Mouse (Mus musculus) A20 (cell line): Measurements from ENCODE around the gene Ssr2.
A peak's percentile ranks its signal among the peaks of the same experiment; 100 is the strongest.

ENCODE experiments used
- DNase-seq: peaks from one replicate; pipeline ENCODE4 v3.0.0-alpha.2; 2011; ENCODE audit warnings: low read depth, low spot score

The Ssr2 gene

GRCm38 (mm10) chr3:88575540-88575939 lies at the start of gene Ssr2:
Ssr2 (plus strand) TSS chr3:88575876.
- no peak for DNase-seq

- peak; percentile 89 for DNase-seq
Observed at GRCm38 (mm10) chr3:88526157-88527131, 49.2 kb upstream of the Ssr2 start.

- no peak for DNase-seq
Observed at GRCm38 (mm10) chr3:88527565-88527964, 48.1 kb upstream of the Ssr2 start.

GRCm38 (mm10) chr3:88528646-88529045 lies 47.0 kb upstream of the Ssr2 start:
- no peak for DNase-seq

- no peak for DNase-seq
Observed at GRCm38 (mm10) chr3:88529204-88530000, 46.3 kb upstream of the Ssr2 start.

- no peak for DNase-seq
Observed at GRCm38 (mm10) chr3:88530082-88530864, 45.4 kb upstream of the Ssr2 start.

GRCm38 (mm10) chr3:88531348-88532298 lies 44.1 kb upstream of the Ssr2 start:
- peak; percentile 89 for DNase-seq

- DNase-seq: peak; percentile 36
Observed at GRCm38 (mm10) chr3:88532299-88532674, 43.4 kb upstream of the Ssr2 start, which contains the start of gene Mex3a. Mex3a (plus strand) TSS chr3:88532395.

GRCm38 (mm10) chr3:88532689-88533511 lies 42.8 kb upstream of the Ssr2 start:
- no peak for DNase-seq

GRCm38 (mm10) chr3:88533706-88534105 lies 42.0 kb upstream of the Ssr2 start:
- no peak for DNase-seq

- no peak for DNase-seq
Observed at GRCm38 (mm10) chr3:88535005-88535404, 40.7 kb upstream of the Ssr2 start.

GRCm38 (mm10) chr3:88535527-88535926 lies 40.1 kb upstream of the Ssr2 start:
- no peak for DNase-seq

GRCm38 (mm10) chr3:88536103-88536930 lies 39.4 kb upstream of the Ssr2 start:
- no peak for DNase-seq

- DNase-seq: no peak
Observed at GRCm38 (mm10) chr3:88537146-88537545, 38.5 kb upstream of the Ssr2 start.

- no peak for DNase-seq
Observed at GRCm38 (mm10) chr3:88538271-88539145, 37.2 kb upstream of the Ssr2 start.

GRCm38 (mm10) chr3:88539397-88539796 lies 36.3 kb upstream of the Ssr2 start:
- no peak for DNase-seq

GRCm38 (mm10) chr3:88540085-88540484 lies 35.6 kb upstream of the Ssr2 start:
- no peak for DNase-seq
